Mouse (Mus musculus) ovary, postnatal 36 days (tissue): Measurements from ENCODE around the gene Bcl7a.

Experiments
- DNase-seq: peaks from one replicate; pipeline ENCODE4 v3.0.0; 2022; ENCODE audit warnings: low spot score, mixed read lengths

Gene Bcl7a

DNA sequence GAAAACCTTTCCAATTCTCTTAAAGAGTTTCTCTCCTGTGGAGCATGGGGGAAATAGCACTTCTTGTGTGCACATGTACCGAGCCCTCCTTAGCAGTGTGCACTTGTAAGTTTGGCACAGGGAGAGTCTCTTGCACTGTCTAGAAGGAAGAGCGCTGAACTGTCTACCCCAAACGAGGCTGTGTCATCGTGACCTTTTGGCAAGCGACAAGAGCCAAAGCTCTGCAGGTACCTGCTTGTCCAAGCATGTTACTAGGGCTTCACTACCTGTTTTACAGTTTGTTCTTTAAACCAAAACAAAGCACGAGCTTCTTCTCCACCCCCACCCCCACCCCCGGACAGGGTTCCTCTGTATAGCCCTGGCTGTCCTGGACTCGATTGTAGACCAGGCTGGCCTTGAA is 15.9 kb upstream of the Bcl7a start:
- DNase-seq: no peak

DNA sequence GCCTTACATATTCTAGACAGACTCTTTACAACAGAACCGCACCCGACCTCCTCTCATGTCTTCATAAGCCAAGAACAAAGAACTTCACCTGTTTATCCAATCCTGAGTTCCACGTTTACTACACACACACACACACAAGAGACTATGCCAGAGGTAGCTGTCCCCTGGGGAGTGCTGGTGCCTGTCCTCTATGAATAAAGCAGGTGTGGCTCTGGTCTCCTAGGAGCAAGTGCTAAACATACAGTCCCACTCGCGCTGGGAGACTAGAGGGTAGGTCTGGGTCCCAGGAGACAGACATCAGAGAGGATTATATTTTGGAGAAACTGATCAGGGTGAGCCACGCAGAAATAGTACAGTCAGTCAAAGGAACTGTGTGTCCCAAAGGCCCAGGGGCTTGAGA is 10.1 kb upstream of the Bcl7a start:
- DNase-seq: no peak

DNA sequence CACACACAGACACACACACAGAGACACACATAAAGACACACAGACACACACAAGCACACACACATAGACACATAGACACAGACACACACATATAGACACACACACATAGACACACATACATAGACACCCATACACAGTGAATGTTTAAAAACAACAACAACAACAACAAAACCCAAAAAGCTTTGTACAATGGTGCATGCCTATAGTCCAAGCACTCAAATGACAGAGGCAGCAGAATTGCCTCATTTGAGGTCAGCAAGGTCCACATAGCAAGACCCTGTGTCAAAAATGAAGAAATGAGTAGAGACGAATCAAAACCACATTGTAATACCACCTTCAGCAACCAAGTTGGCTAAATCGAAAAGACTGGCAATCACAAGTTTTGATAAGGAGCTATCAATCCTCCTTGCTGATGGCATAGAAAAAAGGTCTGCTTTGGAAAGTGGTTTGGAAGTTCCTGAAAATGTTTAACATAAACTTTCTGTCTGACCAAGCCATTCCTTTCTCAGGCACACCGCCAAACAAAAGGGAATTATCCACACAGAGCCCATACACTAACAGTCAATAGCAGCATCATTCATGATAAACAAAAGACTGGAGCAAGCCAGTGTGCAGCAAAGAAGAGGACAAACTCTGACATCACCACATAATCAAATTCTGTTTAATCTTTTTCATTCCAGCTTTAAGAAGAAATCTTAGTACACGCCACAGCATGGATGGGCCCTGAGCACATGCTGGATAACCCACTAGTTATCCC is 7.3 kb upstream of the Bcl7a start:
- DNase-seq: no peak

- DNase-seq: no peak
Measured at GRCm38 (mm10) chr5:123338463-123338862, 5.2 kb upstream of the Bcl7a start.

DNA sequence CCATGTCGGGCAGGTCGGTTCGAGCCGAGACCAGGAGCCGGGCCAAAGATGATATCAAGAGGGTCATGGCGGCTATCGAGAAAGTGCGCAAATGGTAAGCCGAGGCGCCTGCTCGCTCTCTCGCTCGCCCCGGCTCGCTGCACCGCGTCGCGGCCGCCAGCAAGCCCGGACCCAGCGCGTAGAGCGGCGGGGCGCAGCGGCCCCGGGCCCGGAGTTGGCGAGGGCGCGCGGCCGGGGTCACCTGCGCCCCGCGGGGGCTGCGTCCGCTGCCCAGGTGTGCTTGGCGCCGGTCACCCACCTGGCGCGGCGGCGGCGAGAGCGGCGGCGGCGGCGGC is 961 bp downstream of the Bcl7a start:
- DNase-seq: no peak

- DNase-seq: peak; percentile 65
Measured at GRCm38 (mm10) chr5:123344963-123345852, 1.6 kb downstream of the Bcl7a start.

GRCm38 (mm10) chr5:123345853-123346654 is 2.4 kb downstream of the Bcl7a start:
- peak; percentile 72 for DNase-seq

DNA sequence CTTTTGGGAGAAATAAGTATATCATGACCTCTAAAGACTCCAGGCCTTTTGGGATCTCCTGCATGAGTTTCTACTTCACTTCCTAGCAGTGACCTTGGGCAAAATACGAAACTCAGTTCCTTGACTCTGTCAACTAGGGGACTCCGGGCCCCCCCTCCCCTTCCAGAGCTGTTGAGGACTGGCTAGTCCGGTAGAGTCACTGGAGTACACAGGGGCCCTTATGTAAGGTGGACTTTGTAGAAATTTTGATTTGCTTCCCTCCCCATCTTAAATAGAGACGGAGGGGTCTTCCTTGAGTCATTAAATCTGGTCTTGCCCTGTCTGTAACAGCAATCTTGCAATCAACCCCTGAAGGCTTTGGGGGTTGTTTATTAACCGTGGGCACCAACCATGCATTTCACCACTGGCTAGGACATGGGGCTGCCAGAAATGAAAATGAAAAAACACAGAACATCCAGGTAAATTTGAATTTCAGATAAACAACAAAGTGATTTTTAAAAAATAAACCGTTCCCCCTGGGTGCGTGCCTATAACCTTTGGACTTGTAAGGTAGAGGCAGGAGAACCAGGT is 3.2 kb downstream of the Bcl7a start:
- DNase-seq: no peak

- no peak for DNase-seq
Measured at GRCm38 (mm10) chr5:123347985-123348384, 4.4 kb downstream of the Bcl7a start.

GRCm38 (mm10) chr5:123350386-123350785 is 6.8 kb downstream of the Bcl7a start:
- no peak for DNase-seq

- DNase-seq: no peak
Measured at GRCm38 (mm10) chr5:123355918-123356317, 12.3 kb downstream of the Bcl7a start.

DNA sequence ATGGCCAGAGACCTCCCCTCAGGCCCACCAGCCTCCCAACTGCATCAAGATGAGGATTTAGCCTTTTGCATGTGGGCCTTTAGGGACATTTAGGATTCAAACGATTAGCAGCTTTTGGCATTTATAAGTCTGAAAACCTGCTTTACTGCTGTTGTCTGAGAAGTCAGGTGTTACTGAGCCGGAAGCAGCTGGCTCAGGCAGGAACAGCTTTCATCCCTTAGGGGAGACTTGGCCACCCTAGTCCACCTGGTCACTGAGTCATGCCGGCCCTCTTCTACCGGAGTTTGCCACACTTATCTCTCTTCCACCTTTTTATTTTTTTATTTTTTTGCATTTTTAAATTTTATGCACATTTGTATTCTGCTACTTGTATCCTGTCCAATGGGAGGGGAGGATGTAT is 13.6 kb downstream of the Bcl7a start:
- DNase-seq: no peak

GRCm38 (mm10) chr5:123359431-123359830 is 15.8 kb downstream of the Bcl7a start:
- no peak for DNase-seq

- DNase-seq: no peak
Measured at GRCm38 (mm10) chr5:123362911-123363310, 19.3 kb downstream of the Bcl7a start.

DNA sequence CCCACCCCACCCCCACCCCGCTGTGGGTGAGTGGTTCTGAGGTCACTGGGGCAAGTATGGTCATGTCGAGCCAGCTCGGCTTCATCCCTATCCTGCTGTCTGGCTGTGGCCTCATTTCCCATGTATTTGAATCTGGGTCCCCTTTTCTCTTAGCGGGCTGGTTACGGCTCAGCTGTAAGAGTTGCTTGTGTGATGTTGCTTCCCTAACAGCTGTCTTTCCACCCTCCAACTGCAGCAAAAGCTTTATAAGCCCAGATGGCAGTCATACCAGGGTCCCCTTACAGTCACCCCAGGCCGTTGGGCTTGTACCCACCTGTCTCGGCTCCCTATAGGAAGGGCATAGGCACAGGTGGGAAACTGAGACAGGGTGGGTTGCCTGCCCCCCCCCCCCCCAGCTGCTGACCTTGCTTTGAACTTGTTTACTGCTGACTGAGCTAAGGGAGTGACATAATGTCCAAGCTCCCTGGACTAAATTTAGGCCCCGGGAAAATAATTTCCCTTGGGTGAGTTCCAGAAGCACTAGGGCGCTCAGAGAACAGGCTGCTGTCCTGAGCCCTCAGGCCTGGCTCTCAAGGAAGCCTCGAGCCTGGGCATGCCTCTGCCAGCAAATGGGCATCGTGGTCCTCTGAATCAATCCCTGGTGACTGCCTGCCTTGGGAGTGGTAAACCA is 20.8 kb downstream of the Bcl7a start:
- no peak for DNase-seq

DNA sequence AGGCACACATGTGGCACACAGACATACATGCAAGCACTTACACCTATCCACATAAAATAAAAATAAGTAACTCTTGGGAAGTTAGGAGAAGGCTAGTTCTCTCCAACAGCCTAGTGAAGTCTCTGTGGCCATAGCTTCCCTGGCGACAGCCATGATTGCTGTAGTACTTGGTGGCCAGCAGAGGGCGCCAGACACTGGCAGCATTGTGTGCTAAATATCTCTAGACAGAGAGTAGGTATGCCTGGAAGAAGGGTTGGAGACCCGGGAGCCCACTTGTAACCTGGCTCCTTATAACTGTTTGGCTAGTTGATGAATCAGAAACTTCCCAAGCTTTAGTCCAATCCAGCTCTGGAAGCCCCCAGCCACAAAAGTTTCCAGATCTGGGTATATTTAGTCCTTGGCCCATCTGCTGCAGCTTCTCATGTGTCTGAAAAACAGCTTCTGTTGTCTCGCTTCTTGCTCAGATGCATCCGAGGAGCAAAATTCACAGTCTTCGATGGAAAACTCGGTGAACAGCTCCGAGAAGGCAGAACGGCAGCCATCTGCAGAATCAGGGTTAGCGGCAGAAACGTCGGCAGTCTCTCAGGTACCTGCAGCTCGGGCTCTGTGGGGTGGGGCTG is 25.3 kb downstream of the Bcl7a start:
- no peak for DNase-seq

DNA sequence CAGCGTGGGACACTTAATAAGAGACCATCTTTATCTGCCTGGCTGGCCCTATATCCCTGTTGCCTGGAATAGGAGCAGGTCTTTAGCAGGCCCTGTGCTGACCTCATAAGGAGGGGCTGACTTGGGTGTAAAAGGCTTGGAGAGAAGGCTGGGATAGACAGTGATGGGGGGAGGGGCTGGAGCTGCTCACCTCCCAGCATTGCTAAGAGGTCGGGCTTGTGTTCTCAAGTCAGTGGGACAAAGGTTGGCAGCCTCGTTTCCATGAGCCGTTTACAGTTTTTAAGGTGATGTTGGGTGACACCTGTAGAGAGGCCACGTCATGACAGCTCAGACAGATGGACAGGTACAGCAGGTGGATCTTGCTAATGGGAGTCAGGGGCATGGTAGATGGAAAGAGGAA is 26.4 kb downstream of the Bcl7a start:
- no peak for DNase-seq

- no peak for DNase-seq
Measured at GRCm38 (mm10) chr5:123375262-123375661, 31.6 kb downstream of the Bcl7a start.

DNA sequence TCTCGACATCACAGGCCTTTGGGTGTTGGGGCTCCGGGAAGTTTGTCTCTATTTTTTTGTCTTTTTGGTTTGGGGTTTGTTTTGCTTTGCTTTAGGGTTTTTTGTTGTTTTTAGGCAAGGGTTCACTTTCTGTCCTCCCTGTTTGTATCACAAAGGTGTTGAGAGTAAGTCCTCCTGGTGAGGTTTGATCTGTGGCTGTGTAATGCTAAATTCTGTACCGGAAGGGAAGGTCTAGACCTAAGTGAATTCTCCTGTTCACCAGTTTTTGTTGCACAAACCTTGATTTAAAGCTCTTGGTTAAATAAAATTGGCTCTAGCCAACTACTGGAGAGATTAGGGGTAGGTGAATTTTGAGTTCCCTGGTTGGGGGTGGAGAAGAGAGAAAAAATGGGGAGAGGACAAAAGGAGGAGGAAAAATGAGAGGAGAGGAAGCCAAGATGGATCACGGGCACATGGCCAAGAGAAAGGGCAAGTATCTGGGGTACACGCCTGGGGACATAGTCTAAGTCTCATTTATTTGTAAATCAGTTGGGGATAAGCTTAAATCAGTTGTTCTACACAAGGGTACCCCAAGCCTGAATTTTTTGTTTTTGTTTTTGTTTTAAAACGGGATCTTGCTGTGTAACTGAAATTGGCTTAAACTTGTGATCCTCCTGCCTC is 32.3 kb downstream of the Bcl7a start:
- no peak for DNase-seq

DNA sequence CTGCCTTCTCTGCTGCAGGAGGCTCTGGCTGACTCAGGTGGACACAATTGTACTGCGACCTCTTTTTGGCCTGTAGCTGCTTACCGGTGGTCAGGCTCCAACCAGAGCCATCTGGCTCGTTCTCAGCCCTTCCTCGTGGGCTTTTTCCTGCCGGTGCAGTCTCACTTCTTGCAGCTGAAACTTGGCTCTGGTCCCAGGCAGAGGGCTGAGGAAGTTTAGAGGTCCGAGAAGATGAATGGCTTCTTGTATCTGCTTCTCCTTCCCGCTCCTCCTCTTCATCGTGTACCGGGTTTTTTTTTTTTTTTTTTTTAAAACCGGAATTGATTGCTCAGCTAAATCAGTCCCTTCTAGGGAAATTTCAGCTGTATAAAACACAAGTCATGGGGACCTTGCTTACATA is 32.9 kb downstream of the Bcl7a start:
- peak; percentile 63 for DNase-seq
